Mouse (Mus musculus) liver (tissue): ENCODE data around the gene Olfr1312.
"Not testable (repeated sequence)": the region's sequence is repeated elsewhere in the genome, so short reads cannot be mapped to it uniquely, and the experiment has no call there.

Source experiments
- DNase-seq: peaks from one replicate; pipeline ENCODE4 v3.0.0-alpha.2; 2020; ENCODE audit warnings: mixed read lengths

Olfr1312 gene

GRCm38 (mm10) chr2:112050138-112050537, at the start of gene Olfr1312:
Gene Olfr1312, minus strand, starts transcription at chr2:112050238.
- DNase-seq: no peak

GRCm38 (mm10) chr2:112096681-112097080, 46.6 kb upstream of the Olfr1312 start, which contains the start of gene Olfr1314:
Gene Olfr1314, minus strand, starts transcription at chr2:112096781.
- DNase-seq: no peak

GRCm38 (mm10) chr2:112077743-112078142, 27.7 kb upstream of the Olfr1312 start, which contains the start of gene Olfr1313:
Gene Olfr1313, minus strand, starts transcription at chr2:112077843.
- DNase-seq: no peak

DNA sequence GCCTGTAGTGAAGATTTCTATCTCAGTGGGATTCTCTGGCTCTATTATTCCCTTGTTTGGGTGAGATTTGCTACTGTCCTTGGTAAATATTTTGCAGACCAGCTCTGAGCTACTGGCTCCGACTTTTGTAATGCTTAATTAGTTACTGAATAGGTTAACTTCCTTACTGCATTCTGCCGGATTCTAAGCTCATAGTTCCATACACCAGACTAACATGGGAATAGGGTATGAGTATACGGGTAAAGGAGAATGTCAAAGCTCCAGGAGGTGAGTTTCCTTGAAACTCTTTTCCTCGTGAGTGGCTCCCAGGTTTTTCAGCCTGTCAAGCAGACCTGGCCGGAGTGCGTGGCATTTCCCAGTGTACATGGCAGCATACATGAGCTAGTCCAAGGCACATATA, 23.1 kb downstream of the Olfr1312 start:
- DNase-seq: not testable (repeated sequence)

GRCm38 (mm10) chr2:112024312-112024711, 25.7 kb downstream of the Olfr1312 start, which contains the start of gene Olfr1311:
Gene Olfr1311, minus strand, starts transcription at chr2:112024412.
- DNase-seq: no peak

GRCm38 (mm10) chr2:112014900-112015299, 35.1 kb downstream of the Olfr1312 start:
- no peak for DNase-seq

DNA sequence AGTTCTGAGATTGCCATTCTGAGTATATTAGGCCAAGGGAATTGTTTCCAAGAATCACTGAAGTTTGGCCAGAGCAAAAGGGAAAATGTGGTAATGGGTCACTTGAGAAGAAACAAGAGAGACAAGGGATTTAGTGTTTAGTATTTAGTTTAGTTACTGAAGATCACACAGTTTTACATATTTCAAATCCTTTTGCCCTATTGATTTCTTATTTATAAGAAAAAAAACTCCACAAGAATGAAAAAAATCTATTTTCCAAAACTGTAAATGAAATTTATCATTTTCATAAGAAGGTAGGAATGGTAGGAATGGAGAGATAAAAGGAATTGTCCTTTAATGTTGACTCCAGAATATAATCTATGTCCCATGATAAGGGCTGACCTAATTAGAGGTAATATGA, 37.4 kb downstream of the Olfr1312 start, which contains the start of gene Olfr1310:
Gene Olfr1310 (minus strand): TSS at position 101 of the 400 bp plus-strand sequence.
- no peak for DNase-seq

DNA sequence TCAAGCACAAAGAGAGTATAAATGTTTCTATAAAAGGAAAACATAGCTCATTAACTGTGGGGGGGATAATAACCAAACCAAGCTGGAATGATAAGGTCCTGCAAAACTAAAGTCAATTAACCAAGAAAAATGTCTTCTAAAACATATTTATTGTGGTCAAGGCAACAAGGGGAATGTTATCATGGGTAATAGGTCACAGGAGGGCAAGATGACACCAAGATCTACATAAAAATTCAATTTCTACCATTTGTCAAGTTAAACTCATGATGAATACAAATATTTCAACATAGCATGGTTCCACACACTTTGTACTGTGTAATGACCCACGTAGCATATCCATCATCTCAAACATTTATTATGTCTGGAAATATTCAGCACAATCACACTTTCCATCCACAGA, 59.9 kb downstream of the Olfr1312 start, which contains the start of gene Olfr1309:
Gene Olfr1309 (minus strand): TSS at position 101 of the 400 bp plus-strand sequence.
- no peak for DNase-seq
